Mouse (Mus musculus) megakaryocyte, embryonic 14.5 days (primary cell): ENCODE data around the gene Il1a.

Experiments used
- FLI1 ChIP-seq: IDR thresholded peaks from 2 replicates; pipeline ENCODE4 v1.6.1; 2012; ENCODE audit warnings: low read length, inconsistent platforms, mixed read lengths
- GATA1 ChIP-seq: IDR thresholded peaks from 3 replicates; pipeline ENCODE4 v1.6.1; 2012; ENCODE audit warnings: mixed read lengths, low read length, inconsistent platforms, borderline replicate concordance

- TF ChIP-seq GATA1, result no peak
- TF ChIP-seq FLI1, result no peak
These were observed 40.6 kb downstream of the Il1a start for GRCm38 (mm10) chr2:129269161-129269643.
